Mouse (Mus musculus): ENCODE measurements around the gene Bglap2. TPM values are rescaled to one million over a fixed set of nuclear protein-coding genes. Genes with fewer than 3 reads are reported as not detected.
A peak's percentile ranks its signal among the peaks of the same experiment; 100 is the strongest.
"Not testable (repeated sequence)": the region's sequence is repeated elsewhere in the genome, so short reads cannot be mapped to it uniquely, and the experiment has no call there.

Bglap2 gene
- not detected for total RNA-seq (2021)

- DNase-seq (ENCODE audit: low spot score); intact Hi-C loops (cut with DNase I): not testable (repeated sequence)
Measured at GRCm38 (mm10) chr3:88378599-88378998, at the start of gene Bglap2. TSS of gene Bglap2 (minus strand) at chr3:88378699.

GRCm38 (mm10) chr3:88427342-88427905 is 48.9 kb upstream of the Bglap2 start:
- DNase-seq (ENCODE audit: low spot score): no peak
- intact Hi-C loops (cut with DNase I): no loop called here

GRCm38 (mm10) chr3:88425708-88426420 is 47.4 kb upstream of the Bglap2 start:
- DNase-seq (ENCODE audit: low spot score): no peak
- intact Hi-C loops (cut with DNase I): loop anchor here (2.0 kb wide), 1 partner anchor 15 kb away; the partner anchor contains the start of gene Pmf1

- intact Hi-C loops (cut with DNase I): loop anchor here (2.0 kb wide), 1 partner anchor 15 kb away; the partner anchor contains the start of gene Pmf1
- no peak for DNase-seq (ENCODE audit: low spot score)
Measured at GRCm38 (mm10) chr3:88425330-88425689, 46.8 kb upstream of the Bglap2 start.

GRCm38 (mm10) chr3:88424605-88425329 is 46.3 kb upstream of the Bglap2 start, which contains the start of gene Slc25a44:
TSS of gene Slc25a44 (minus strand) at chr3:88425139.
- intact Hi-C loops (cut with DNase I): loop anchor here (2.0 kb wide), 1 partner anchor 14 kb away; the partner anchor contains the start of gene Pmf1
- DNase-seq (ENCODE audit: low spot score): peak; percentile 92

- intact Hi-C loops (cut with DNase I): no loop called here
- DNase-seq (ENCODE audit: low spot score): no peak
Measured at GRCm38 (mm10) chr3:88422020-88422720, 43.7 kb upstream of the Bglap2 start.

GRCm38 (mm10) chr3:88420771-88421170 is 42.3 kb upstream of the Bglap2 start:
- no peak for DNase-seq (ENCODE audit: low spot score)
- intact Hi-C loops (cut with DNase I): no loop called here

GRCm38 (mm10) chr3:88418016-88418415 is 39.5 kb upstream of the Bglap2 start:
- intact Hi-C loops (cut with DNase I): no loop called here
- no peak for DNase-seq (ENCODE audit: low spot score)

GRCm38 (mm10) chr3:88415668-88416067 is 37.2 kb upstream of the Bglap2 start:
- DNase-seq (ENCODE audit: low spot score): no peak
- intact Hi-C loops (cut with DNase I): no loop called here

GRCm38 (mm10) chr3:88412636-88413035 is 34.1 kb upstream of the Bglap2 start:
- no peak for DNase-seq (ENCODE audit: low spot score)
- intact Hi-C loops (cut with DNase I): no loop called here

GRCm38 (mm10) chr3:88411681-88412080 is 33.2 kb upstream of the Bglap2 start:
- no peak for DNase-seq (ENCODE audit: low spot score)
- intact Hi-C loops (cut with DNase I): loop anchor here (2.0 kb wide), 1 partner anchor 13 kb away; the partner anchor contains the start of gene Slc25a44

GRCm38 (mm10) chr3:88410645-88411031 is 32.1 kb upstream of the Bglap2 start:
- intact Hi-C loops (cut with DNase I): loop anchor here (2.0 kb wide), 1 partner anchor 14 kb away; the partner anchor contains the start of gene Slc25a44
- no peak for DNase-seq (ENCODE audit: low spot score)

GRCm38 (mm10) chr3:88409741-88410644 is 31.5 kb upstream of the Bglap2 start, which contains the start of gene Pmf1:
TSS of gene Pmf1 (minus strand) at chr3:88410331.
- intact Hi-C loops (cut with DNase I): loop anchor here (2.0 kb wide), 1 partner anchor 15 kb away; the partner anchor contains the start of gene Slc25a44
- DNase-seq (ENCODE audit: low spot score): peak; percentile 92

GRCm38 (mm10) chr3:88408953-88409352 is 30.5 kb upstream of the Bglap2 start:
- intact Hi-C loops (cut with DNase I): no loop called here

GRCm38 (mm10) chr3:88407529-88407928 is 29.0 kb upstream of the Bglap2 start:
- no peak for DNase-seq (ENCODE audit: low spot score)
- intact Hi-C loops (cut with DNase I): loop anchor here (1.0 to 2.0 kb wide), 2 partner anchors 60 to 115 kb away; no protein-coding TSS in a partner anchor

More at GRCm38 (mm10) chr3:88408953-88409352, 30.5 kb upstream of the Bglap2 start:
- no peak for DNase-seq (ENCODE audit: low spot score)

GRCm38 (mm10) chr3:88407090-88407489 is 28.6 kb upstream of the Bglap2 start:
- intact Hi-C loops (cut with DNase I): loop anchor here (1.0 to 2.0 kb wide), 2 partner anchors 60 to 116 kb away; no protein-coding TSS in a partner anchor

GRCm38 (mm10) chr3:88403522-88404230 is 25.2 kb upstream of the Bglap2 start:
- intact Hi-C loops (cut with DNase I): no loop called here
- no peak for DNase-seq (ENCODE audit: low spot score)

More at GRCm38 (mm10) chr3:88407090-88407489, 28.6 kb upstream of the Bglap2 start:
- DNase-seq (ENCODE audit: low spot score): no peak

- intact Hi-C loops (cut with DNase I): no loop called here
- no peak for DNase-seq (ENCODE audit: low spot score)
Measured at GRCm38 (mm10) chr3:88398666-88399065, 20.2 kb upstream of the Bglap2 start.
